Mouse (Mus musculus): ENCODE measurements around the gene Rnf43. TPM values are rescaled to one million over a fixed set of nuclear protein-coding genes. Genes with fewer than 3 reads are reported as not detected.

Rnf43 gene
- polyA plus RNA-seq, 1 experiment from 2014 or later, result 1.6 TPM

DNA sequence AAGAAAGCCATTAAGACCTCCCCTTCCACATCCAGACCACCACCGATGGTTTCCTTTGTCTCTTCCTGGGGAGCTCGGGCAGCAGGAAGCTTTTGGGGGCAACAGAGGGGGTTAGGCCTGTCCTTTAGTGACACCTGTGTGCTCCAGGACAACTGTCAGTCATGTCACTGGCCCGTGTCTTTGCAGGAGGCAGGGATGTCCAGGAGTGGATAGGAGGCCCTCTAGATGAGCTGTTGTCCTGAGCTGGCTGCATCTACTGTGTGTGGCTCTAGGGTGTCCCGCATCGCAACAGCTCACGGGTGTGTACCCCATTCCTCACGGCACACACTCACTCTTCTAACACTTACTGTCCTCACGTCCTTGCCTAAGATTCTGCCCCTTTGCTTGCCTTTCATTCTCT is 90.7 kb downstream of the Rnf43 start:
- H3K4me2 ChIP-seq (ENCODE audit: low read depth, severe bottlenecking), result no peak overlapping the region
- no peak overlapping the region for H3K9ac ChIP-seq (ENCODE audit: low read length)
- 84% methylated on average over 8 of the region's 8 CpGs for WGBS
- H3K27ac ChIP-seq (replicated peaks; ENCODE audit: low read depth, low read length), result no peak overlapping the region
- ATAC-seq (ENCODE audit: insufficient number of reproducible peaks, low FRiP score, low TSS enrichment, low read depth) (no peak), DNase-seq (ENCODE audit: low spot score) (no peak)
- no peaks in the 10 kb centered on the region for H3K36me3 ChIP-seq (ENCODE audit: control insufficient read depth, insufficient read depth, low read length)
- H3K4me1 ChIP-seq (ENCODE audit: control insufficient read depth, insufficient read depth, low read length), result 0 out of 2 replicates have a peak, but pooled peaks cover 2% of the 10 kb centered on the region
- H3K9me3 ChIP-seq (ENCODE audit: control insufficient read depth, low read length), result no peaks in the 10 kb centered on the region
- H3K4me3 ChIP-seq (ENCODE audit: low read depth, low read length), result no peak overlapping the region
- H3K27me3 ChIP-seq (ENCODE audit: control insufficient read depth, insufficient read depth, low read length), result no peaks in the 10 kb centered on the region

GRCm38 (mm10) chr11:87753891-87754501 is 91.5 kb downstream of the Rnf43 start:
- Histone ChIP-seq H3K4me1 (ENCODE audit: control insufficient read depth, insufficient read depth, low read length) (0 out of 2 replicates have a peak, but pooled peaks cover 2% of the 10 kb centered on the region), H3K27me3 (ENCODE audit: control insufficient read depth, insufficient read depth, low read length) (no peaks in the 10 kb centered on the region), H3K4me3 (ENCODE audit: low read depth, low read length) (no peak overlapping the region), H3K9me3 (ENCODE audit: control insufficient read depth, low read length) (no peaks in the 10 kb centered on the region), H3K36me3 (ENCODE audit: control insufficient read depth, insufficient read depth, low read length) (no peaks in the 10 kb centered on the region), H3K27ac (replicated peaks; ENCODE audit: low read depth, low read length) (no peak overlapping the region), H3K9ac (ENCODE audit: low read length) (no peak overlapping the region), H3K4me2 (ENCODE audit: low read depth, severe bottlenecking) (no peak overlapping the region)
- DNase-seq (ENCODE audit: low spot score) (no peak), ATAC-seq (ENCODE audit: insufficient number of reproducible peaks, low FRiP score, low TSS enrichment, low read depth) (no peak)
- WGBS, result 82% methylated on average over 5 of the region's 5 CpGs

GRCm38 (mm10) chr11:87754603-87755002 is 92.1 kb downstream of the Rnf43 start:
- Histone ChIP-seq H3K9me3 (ENCODE audit: control insufficient read depth, low read length) (no peaks in the 10 kb centered on the region), H3K9ac (ENCODE audit: low read length) (no peak overlapping the region), H3K36me3 (ENCODE audit: control insufficient read depth, insufficient read depth, low read length) (no peaks in the 10 kb centered on the region), H3K4me3 (ENCODE audit: low read depth, low read length) (no peak overlapping the region), H3K4me1 (ENCODE audit: control insufficient read depth, insufficient read depth, low read length) (0 out of 2 replicates have a peak, but pooled peaks cover under 1% of the 10 kb centered on the region), H3K27me3 (ENCODE audit: control insufficient read depth, insufficient read depth, low read length) (peaks cover 2% of the 10 kb centered on the region; the same call in 1 of the 2 replicates), H3K27ac (replicated peaks; ENCODE audit: low read depth, low read length) (no peak overlapping the region), H3K4me2 (ENCODE audit: low read depth, severe bottlenecking) (no peak overlapping the region)
- ATAC-seq (ENCODE audit: insufficient number of reproducible peaks, low FRiP score, low TSS enrichment, low read depth) (no peak), DNase-seq (ENCODE audit: low spot score) (no peak)
- WGBS, result 75% methylated on average over 5 of the region's 5 CpGs

GRCm38 (mm10) chr11:87755360-87756017 is 93.0 kb downstream of the Rnf43 start:
- H3K27ac ChIP-seq (replicated peaks; ENCODE audit: low read depth, low read length), result no peak overlapping the region
- H3K9me3 ChIP-seq (ENCODE audit: control insufficient read depth, low read length), result no peaks in the 10 kb centered on the region
- DNase-seq (ENCODE audit: low spot score), result no peak
- H3K4me1 ChIP-seq (ENCODE audit: control insufficient read depth, insufficient read depth, low read length), result no peaks in the 10 kb centered on the region; the same call in 1 of the 2 replicates
- peaks cover 10% of the 10 kb centered on the region for H3K27me3 ChIP-seq (ENCODE audit: control insufficient read depth, insufficient read depth, low read length)
- H3K9ac ChIP-seq (ENCODE audit: low read length), result no peak overlapping the region
- H3K4me3 ChIP-seq (ENCODE audit: low read depth, low read length), result no peak overlapping the region
- no peaks in the 10 kb centered on the region for H3K36me3 ChIP-seq (ENCODE audit: control insufficient read depth, insufficient read depth, low read length)
- 81% methylated on average over 17 of the region's 17 CpGs for WGBS
- H3K4me2 ChIP-seq (ENCODE audit: low read depth, severe bottlenecking), result no peak overlapping the region
- ATAC-seq (ENCODE audit: insufficient number of reproducible peaks, low FRiP score, low TSS enrichment, low read depth), result no peak

- Histone ChIP-seq H3K27ac (replicated peaks; ENCODE audit: low read depth, low read length) (no peak overlapping the region), H3K4me3 (ENCODE audit: low read depth, low read length) (no peak overlapping the region), H3K4me1 (ENCODE audit: control insufficient read depth, insufficient read depth, low read length) (no peaks in the 10 kb centered on the region; the same call in 1 of the 2 replicates), H3K9me3 (ENCODE audit: control insufficient read depth, low read length) (no peaks in the 10 kb centered on the region), H3K9ac (ENCODE audit: low read length) (no peak overlapping the region), H3K4me2 (ENCODE audit: low read depth, severe bottlenecking) (no peak overlapping the region), H3K36me3 (ENCODE audit: control insufficient read depth, insufficient read depth, low read length) (no peaks in the 10 kb centered on the region), H3K27me3 (ENCODE audit: control insufficient read depth, insufficient read depth, low read length) (peaks cover 19% of the 10 kb centered on the region)
- 88% methylated on average over 15 of the region's 15 CpGs for WGBS
- no peak for DNase-seq (ENCODE audit: low spot score)
- ATAC-seq (ENCODE audit: insufficient number of reproducible peaks, low FRiP score, low TSS enrichment, low read depth), result 0 out of 2 replicates have a peak, but pooled peaks have one; percentile 31
These were observed 93.8 kb downstream of the Rnf43 start for GRCm38 (mm10) chr11:87756251-87756820.

- H3K4me2 ChIP-seq (ENCODE audit: low read depth, severe bottlenecking), result no peak overlapping the region
- no peaks in the 10 kb centered on the region for H3K9me3 ChIP-seq (ENCODE audit: control insufficient read depth, low read length)
- DNase-seq (ENCODE audit: low spot score) (no peak), ATAC-seq (ENCODE audit: insufficient number of reproducible peaks, low FRiP score, low TSS enrichment, low read depth) (no peak)
- no peak overlapping the region for H3K4me3 ChIP-seq (ENCODE audit: low read depth, low read length)
- no peaks in the 10 kb centered on the region for H3K36me3 ChIP-seq (ENCODE audit: control insufficient read depth, insufficient read depth, low read length)
- peaks cover 28% of the 10 kb centered on the region for H3K27me3 ChIP-seq (ENCODE audit: control insufficient read depth, insufficient read depth, low read length)
- no peaks in the 10 kb centered on the region; the same call in 1 of the 2 replicates for H3K4me1 ChIP-seq (ENCODE audit: control insufficient read depth, insufficient read depth, low read length)
- H3K9ac ChIP-seq (ENCODE audit: low read length), result no peak overlapping the region
- no peak overlapping the region for H3K27ac ChIP-seq (replicated peaks; ENCODE audit: low read depth, low read length)
- WGBS, result 87% methylated on average over 25 of the region's 25 CpGs
These were observed 94.8 kb downstream of the Rnf43 start for GRCm38 (mm10) chr11:87757001-87757954.

GRCm38 (mm10) chr11:87758161-87758911 is 95.8 kb downstream of the Rnf43 start:
- H3K9ac ChIP-seq (ENCODE audit: low read length), result no peak overlapping the region
- H3K36me3 ChIP-seq (ENCODE audit: control insufficient read depth, insufficient read depth, low read length), result no peaks in the 10 kb centered on the region
- no peaks in the 10 kb centered on the region for H3K9me3 ChIP-seq (ENCODE audit: control insufficient read depth, low read length)
- H3K4me3 ChIP-seq (ENCODE audit: low read depth, low read length), result no peak overlapping the region
- H3K27me3 ChIP-seq (ENCODE audit: control insufficient read depth, insufficient read depth, low read length), result peaks cover 39% of the 10 kb centered on the region
- H3K4me1 ChIP-seq (ENCODE audit: control insufficient read depth, insufficient read depth, low read length), result peaks cover under 1% of the 10 kb centered on the region
- 82% methylated on average over 7 of the region's 7 CpGs for WGBS
- DNase-seq (ENCODE audit: low spot score) (no peak), ATAC-seq (ENCODE audit: insufficient number of reproducible peaks, low FRiP score, low TSS enrichment, low read depth) (no peak)
- H3K4me2 ChIP-seq (ENCODE audit: low read depth, severe bottlenecking), result no peak overlapping the region
- no peak overlapping the region for H3K27ac ChIP-seq (replicated peaks; ENCODE audit: low read depth, low read length)
